Mouse (Mus musculus) heart, postnatal 0 days (tissue): Measurements from ENCODE around the gene Aup1.

Experiments used
- CTCF ChIP-seq: IDR thresholded peaks from 2 replicates; pipeline ENCODE4 v1.5.1; 2016; ENCODE audit warnings: antibody characterized with exemption, control low read depth, low read depth
- EP300 ChIP-seq: IDR thresholded peaks from 2 replicates; pipeline ENCODE4 v1.6.1; 2016; ENCODE audit warnings: antibody characterized with exemption, low read depth

- TF ChIP-seq CTCF (no peak), EP300 (no peak)
These were observed 41.6 kb downstream of the Aup1 start for GRCm38 (mm10) chr6:83095968-83096367.
